Mouse (Mus musculus): ENCODE results near the gene Prpf3.
"Not testable (repeated sequence)": the region's sequence is repeated elsewhere in the genome, so short reads cannot be mapped to it uniquely, and the experiment has no call there.

Prpf3 gene

DNA sequence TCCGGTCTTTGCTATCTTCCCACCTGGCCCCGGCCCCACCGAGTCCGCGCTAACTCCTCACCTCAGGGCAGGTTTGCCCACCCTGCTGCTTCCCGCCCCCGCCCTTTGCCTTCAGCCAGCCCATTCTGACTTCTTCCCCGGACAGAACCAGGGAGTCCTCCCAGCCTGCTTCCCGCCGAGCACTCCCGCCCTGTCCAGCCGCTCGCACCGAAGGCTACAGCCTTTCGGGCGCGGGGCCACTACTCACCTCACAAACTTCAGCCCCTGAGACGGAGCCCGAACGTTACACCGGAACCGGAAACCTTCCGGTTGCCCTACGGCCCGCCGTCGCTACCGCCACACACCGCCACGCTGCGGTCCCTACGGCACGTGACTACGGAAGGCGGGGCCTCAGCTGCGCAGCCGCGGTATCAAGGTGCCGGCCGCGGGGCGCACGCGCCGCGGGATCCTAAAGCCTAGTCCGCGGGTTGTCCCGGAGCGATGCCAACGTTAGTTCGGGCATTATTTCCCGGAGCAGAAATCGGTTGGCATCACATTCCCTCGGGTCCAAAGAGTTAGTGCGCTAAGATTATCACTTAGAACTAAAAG, at the start of gene Prpf3:
Gene Prpf3 (minus strand): TSS at position 384 of the 588 bp plus-strand sequence.
- DNase-seq (ENCODE audit: extremely low spot score, low read depth, low spot score): peak; percentile 46

DNA sequence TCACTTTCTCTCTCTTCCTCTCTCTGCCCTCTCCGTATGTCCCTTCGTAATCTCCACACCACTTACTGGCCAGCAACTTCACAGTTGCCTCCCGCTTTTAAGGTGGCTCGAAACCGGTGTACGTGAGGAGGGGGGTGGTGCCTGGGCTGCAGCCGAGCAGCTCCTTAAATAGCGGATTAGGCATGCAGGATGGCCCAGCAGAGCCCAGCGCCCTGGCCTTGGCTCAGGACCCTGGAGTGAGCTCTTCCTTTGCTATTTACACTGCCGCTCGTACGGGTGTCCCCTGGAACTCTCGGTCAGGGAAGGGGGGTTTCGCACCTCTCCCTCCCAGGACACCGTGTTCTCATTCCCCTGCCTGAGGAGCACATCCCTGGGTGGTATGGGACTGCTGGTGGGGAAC, 48.9 kb upstream of the Prpf3 start, which contains the start of gene Car14:
Gene Car14 (minus strand): TSS at position 124 of the 400 bp plus-strand sequence.
- no peak for DNase-seq (ENCODE audit: extremely low spot score, low read depth, low spot score)

DNA sequence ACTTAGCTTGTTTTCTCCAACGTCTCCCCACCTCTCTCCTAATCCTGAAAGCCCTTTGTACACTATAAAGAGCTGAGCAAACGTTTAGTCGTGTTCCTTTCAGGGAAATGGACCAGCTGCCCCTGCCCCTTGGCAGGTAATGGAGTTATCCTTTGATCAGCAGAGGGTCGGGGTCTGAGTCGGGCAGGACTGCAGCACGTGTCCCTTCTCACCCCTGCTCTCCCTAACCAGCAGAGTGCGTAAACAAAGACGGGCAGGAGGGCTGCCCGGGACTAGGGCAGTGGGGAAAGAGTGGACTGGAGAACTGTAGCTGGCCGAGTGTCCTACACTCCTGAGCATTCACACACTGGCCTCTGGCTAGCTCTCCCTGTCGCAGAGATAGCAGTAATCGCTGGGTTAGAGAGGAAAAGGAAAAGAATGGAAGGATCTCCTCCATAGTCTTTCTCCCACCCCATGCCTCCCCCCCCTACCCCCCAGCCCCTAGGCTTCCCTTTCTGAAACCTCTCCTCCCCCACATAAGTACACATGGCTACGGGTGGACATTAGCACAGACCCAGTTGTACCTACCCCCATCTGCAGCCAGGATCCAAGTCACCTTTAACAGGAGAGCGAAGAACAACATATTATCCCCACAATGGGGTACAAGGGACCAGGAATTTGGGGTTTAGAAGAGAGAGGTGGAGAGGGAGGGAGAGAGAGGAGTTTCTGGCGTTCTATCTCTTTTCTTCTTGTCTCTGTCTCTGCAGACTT, 48.2 kb upstream of the Prpf3 start:
- no peak for DNase-seq (ENCODE audit: extremely low spot score, low read depth, low spot score)

DNA sequence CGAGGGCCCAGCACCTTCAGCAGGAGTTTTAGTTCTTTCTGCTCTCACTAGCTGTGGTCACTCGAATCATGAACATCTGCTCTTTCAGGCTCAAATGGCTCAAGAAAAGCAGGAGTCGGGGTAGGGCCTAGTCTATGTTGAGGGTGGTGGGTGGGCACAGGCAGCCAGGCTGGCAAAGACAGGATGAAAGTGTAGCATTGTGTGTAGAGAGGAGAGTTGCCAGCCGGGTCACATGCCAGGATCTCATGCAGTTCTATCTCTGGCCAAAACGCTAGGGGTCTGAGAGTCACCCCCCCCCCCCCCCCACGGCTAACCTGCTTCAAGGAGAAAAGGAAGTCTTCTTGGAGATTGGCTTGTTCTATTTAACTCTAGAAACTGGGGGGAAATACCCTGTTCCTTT, 47.0 kb upstream of the Prpf3 start:
- no peak for DNase-seq (ENCODE audit: extremely low spot score, low read depth, low spot score)

DNA sequence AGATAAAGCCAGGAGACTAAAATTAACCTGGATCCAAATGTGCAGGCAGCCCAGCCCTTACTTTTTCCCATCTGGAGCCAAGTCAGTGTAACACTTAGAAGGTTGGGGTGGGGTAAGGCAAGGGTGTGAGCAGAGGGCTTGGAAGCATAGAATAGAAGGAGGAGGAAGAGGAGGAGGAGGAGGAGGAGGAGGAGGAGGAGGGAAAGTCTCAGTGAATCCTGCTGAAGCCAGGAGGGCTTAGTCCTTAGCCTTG, 46.6 kb upstream of the Prpf3 start:
- no peak for DNase-seq (ENCODE audit: extremely low spot score, low read depth, low spot score)

DNA sequence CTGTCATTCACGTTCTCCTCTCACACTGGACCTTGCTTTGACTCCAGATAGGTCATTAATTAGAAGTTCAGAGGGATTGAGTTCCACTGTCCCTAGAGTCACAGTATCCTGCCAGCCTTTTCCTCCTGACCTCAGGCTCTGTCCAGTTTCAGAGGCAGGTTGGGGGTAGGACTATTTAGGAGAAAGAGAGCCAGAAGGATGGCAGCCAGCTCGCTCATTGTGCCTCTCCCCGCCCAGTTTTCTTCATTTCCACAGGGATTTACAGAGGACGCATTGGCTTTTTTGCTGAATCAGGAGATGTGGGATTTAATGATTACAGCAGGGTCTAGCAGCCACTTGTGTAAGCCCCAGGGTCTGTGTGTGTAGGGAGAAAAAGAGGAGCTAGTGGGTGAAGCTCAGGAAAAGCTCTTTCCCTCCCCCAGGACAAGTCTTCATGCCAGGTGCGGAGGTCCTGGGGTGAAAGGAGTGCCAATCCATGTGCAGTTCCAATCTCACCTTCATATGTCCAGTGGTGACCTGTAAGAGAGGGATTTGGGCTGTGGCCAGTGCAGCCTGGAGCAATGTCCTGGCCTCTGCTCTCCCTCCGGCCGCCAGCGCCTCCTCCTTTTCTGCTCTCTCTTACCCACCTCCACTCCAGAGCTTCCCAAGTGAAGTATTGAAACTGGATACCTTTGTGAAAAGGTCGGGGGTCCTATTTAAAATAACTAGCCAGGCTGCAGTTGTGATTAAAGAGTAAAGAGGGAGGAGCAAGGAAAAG, 46.1 kb upstream of the Prpf3 start:
- no peak for DNase-seq (ENCODE audit: extremely low spot score, low read depth, low spot score)

DNA sequence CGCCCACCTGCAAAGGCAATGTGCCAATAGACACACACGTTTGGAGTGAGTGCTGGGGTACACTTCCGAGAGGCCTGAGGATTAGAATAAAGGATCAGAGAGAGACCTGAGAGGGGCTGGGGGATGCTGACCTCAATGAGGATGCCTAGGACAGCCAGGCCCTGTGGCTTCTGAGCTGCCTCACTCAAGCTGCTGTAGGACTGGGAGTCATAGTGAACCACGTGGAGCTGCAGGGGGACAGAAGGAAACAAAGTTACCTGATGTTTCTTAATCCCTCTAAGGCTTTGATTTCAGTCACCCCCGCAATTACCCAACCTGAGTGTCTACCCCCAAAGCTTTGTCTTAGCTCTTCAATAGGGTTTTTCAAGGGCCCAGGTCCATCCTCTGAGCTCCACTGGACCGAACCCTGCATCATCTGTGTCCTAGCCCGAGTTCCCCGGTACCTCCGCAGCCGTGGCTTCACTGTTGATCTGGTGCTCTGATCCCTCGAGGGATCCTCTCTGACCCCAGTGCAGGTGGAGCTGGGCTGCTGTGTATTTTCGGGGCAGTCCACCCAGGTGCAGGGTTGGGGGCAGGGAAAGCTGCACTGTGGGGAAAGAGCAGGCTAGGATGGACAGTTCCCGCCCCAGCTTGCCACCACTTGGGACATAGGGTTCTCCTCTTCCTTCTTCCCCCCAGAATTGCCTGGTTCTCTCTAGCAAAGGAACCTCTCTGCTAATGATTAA, 44.3 kb upstream of the Prpf3 start:
- DNase-seq (ENCODE audit: extremely low spot score, low read depth, low spot score): no peak

DNA sequence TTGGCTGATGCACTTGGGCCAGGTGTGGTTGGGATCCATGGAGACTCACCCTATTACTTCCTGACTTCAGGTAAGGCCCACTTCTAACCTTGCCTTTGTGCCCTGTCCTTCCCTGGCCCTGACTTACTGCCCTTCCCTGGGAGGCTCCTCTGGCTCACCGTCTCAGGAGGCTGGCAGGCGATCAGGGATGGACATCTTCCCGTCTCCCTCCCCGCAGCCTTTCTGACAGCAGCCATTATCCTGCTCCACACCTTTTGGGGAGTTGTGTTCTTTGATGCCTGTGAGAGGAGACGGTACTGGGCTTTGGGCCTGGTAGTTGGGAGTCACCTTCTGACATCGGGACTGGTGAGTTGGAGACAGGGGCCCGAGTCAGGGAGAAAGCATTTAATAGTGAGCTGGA, 39.8 kb upstream of the Prpf3 start:
- not testable (repeated sequence) for DNase-seq (ENCODE audit: extremely low spot score, low read depth, low spot score)

DNA sequence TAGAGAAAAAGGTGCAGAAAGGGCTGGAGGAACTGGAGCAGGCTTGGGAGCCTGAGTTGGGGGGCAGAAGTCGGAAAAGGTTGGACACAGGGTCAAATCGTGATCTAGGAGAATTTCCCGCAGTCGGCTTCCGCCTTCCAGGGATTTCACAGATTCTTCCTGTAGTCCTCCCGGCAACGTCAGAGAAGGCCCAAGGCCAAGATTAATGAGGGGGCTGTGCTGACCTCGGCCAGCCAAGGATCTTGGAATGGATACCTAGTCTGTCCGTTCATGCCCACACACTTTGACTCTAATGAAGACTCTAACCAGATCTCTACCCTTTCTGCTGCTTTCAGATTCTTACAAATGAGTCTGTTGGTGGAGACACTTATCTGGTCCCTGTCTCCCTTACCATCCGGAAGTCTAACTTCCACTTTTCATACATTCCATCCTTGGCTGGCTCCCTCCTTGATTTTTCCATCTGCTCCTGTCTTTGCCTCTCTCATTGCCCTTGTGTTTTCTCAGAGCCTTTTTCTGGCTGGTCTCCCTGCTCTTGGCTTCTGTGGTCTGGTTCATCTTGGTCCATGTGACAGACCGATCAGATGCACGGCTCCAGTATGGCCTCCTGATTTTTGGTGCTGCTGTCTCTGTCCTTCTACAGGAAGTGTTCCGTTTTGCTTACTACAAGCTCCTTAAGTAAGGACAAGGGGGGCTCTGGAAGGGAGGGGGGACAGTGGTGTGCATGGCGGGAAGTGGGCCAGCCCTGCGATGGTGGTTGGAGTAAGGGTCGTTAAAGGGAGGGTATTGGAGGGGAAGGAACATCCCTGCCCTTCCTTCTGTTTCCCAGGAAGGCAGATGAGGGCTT, 38.9 kb upstream of the Prpf3 start:
- no peak for DNase-seq (ENCODE audit: extremely low spot score, low read depth, low spot score)

DNA sequence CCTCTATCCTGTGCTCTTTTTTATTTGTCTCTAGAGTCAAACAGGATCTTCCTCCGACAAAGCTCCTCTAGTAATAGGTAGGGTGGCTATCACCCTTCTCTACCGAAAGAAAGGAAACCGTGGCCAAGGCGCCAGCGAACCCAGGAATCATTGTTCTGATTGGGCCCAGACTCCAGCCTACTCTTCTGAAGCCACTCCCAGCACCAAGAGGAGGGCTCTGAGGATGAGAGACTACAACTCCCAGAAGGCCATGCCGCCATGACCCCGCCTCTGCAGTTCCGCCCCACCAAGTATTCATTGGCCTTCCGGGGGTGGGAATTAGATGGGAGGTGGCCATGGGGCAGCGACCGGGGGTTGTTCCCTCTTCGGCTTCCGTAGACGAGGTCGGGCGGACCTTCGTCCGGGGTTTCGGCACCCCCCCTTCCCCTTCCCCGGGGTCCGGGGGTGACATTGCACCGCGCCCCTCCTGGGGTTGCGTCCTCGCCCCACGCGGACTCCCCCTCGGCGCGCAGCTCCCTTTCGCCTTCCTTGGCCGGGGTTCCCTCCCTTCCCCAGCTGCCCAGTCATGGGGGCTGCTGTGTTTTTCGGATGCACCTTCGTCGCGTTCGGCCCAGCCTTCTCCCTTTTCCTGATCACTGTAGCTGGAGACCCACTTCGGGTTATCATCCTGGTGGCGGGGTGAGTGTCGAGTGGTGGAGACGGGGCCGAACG, 38.1 kb upstream of the Prpf3 start, which contains the start of gene Aph1a:
Gene Aph1a (plus strand): TSS at position 364 of the 711 bp plus-strand sequence.
- not testable (repeated sequence) for DNase-seq (ENCODE audit: extremely low spot score, low read depth, low spot score)

DNA sequence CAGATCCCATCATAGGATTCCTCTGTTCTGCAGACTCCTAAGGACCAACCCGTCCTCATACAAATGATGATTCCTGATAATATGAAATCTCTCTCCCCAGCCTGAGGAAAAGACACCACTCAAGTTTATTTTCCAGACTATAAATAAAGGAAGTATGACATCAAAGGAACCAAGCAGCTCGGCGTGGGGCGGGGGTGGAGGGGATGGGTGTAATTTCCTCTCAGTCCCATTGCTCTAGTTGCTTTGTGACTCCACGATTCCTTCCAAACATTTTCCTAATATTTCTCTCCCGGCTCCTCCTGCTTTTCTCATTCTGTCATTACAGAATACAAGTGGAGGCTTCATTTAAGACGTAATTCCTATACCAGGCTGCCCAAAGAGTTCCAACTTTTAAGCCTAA, 37.4 kb upstream of the Prpf3 start:
- DNase-seq (ENCODE audit: extremely low spot score, low read depth, low spot score): no peak

DNA sequence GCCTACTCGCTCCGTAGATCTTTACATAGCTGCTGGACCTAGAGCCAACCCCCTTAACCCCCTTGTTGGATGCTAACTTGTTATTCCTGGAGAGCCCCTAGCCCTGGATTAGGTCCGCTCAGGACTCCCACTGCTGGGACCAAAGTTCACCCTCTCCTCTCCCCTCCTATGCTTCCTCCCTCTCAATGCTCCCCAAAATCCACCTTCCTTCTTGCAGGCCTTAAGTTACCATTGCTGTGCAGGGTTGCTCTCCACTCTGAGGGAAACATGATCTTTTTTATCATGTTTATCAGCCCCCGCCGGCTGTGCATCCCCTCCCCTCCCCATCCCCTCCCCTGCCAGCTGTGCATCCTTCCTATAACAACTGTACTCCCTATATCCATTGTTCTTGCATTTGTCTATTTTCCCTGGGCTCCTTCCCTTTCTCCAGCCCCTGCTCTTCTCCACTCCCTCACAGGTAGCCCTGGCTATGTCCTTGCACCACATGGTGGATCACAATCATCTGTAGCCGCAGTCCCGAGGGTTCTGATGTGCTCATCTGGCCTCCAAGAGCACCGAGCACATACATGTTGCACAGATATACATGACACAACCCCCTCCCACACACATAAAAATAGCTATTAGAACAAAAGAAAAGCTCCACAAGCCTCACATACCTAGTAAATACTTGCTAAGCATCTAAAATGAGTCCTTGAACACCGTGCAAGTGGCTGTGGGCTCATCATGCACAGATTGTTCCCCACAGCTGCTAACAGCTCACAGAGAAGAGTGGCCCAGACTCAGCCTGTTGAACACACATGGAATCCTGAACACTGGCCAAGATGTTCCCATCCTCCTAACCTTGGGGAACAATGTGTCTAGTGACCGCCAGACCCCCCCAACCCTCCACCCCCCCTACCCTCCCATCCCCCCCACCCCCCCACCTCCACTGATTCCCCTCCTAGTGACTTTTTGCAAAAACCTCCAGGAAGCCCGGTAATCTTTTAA, 36.7 kb upstream of the Prpf3 start:
- no peak for DNase-seq (ENCODE audit: extremely low spot score, low read depth, low spot score)

DNA sequence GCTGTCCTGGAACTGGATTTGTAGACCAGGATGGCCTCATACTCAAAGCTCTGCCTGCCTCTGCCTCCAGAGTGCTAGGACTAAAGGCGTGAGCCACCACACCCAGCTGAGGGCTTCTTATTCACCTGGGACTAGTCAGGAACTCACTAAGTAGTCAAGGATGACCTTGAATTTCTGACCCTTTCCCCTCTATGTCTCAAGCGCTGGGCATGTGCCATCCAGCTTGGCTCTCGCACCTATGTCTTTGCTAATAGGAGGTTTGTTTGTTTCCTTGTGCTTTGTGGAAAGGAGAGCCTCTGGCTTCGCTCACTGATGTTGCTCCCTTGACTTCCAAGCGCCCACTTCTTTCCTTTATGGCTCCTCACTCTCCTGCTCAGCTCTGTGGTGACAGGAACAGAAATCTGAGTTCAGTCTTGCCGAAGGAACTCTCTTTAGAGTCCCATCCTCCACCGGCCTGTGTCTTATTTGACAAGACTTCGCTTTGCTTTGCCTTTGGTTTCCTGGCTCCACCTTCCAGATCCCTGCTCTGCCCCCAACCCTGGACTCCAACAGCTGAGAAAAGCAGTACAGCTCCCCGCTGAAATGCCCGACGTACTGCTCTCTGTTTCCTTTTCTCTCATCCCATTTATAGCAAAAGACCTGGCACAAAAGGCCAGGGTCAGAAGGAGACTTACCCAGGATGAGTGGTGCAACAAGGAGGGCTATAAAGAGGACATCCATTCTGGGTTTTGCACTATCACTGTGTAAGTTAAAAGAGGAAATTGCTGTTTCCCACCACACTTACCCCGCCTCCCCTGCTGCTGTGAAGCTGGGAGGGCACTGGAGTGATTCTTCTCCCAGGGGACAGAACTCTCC, 35.8 kb upstream of the Prpf3 start, which contains the start of gene BC028528:
Gene BC028528 (minus strand): TSS at position 795 of the 855 bp plus-strand sequence.
- DNase-seq (ENCODE audit: extremely low spot score, low read depth, low spot score): no peak

DNA sequence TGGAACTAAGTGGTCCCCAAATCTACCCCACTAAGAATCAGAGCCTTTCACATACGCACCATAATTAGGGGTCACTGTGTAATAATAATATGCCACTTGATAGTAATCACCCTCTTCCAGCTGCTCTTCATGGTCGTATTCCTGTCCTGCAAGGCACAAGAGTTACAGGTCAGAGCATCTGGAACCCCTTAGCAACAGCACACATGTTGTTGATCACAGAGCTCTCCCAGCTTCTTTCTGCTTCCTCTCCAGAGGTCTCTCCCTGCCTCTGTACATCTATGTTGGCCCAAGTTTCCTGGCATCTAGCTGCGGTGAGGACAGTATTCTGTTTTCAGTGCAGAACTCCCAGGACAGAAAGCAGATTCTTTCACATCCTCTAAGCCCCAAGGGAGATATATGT, 34.0 kb upstream of the Prpf3 start:
- DNase-seq (ENCODE audit: extremely low spot score, low read depth, low spot score): no peak

DNA sequence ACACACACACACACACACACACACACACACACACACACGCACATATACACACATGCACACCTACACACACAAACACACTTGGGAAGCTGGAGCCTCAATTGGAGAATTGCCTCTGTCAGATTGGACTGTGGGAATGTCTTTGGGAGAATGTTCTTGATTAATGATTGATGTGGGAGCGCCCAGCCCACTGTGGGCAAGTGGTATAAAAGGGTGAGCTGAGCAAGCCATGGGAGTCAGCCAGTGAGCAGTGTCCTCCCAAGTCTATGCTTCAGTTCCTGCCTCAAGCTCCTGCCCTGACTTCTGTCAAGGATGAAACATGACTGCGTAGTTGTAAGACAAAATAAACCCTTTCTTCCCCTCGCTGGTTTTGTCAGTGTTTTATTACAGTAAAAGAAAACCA, 31.9 kb upstream of the Prpf3 start:
- no peak for DNase-seq (ENCODE audit: extremely low spot score, low read depth, low spot score)

DNA sequence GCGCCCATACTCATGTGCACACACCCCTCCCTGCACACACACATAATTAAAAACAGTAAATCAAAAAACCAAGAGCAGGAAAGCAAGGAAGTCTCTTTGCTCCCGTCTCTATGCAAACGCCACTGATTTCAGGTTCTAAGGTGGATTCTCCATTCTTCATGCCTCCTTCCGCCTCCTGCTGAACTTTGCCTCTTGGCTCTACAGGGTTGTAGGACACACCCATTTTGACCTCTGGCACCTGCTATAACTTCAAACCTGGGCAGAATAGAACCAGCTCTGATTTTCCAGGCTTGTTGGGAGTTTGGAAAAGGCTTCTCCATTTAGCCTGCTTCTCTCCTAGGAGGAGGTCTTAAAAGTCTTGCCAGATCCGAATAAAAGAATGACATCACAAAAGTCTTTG, 28.7 kb upstream of the Prpf3 start:
- DNase-seq (ENCODE audit: extremely low spot score, low read depth, low spot score): no peak

DNA sequence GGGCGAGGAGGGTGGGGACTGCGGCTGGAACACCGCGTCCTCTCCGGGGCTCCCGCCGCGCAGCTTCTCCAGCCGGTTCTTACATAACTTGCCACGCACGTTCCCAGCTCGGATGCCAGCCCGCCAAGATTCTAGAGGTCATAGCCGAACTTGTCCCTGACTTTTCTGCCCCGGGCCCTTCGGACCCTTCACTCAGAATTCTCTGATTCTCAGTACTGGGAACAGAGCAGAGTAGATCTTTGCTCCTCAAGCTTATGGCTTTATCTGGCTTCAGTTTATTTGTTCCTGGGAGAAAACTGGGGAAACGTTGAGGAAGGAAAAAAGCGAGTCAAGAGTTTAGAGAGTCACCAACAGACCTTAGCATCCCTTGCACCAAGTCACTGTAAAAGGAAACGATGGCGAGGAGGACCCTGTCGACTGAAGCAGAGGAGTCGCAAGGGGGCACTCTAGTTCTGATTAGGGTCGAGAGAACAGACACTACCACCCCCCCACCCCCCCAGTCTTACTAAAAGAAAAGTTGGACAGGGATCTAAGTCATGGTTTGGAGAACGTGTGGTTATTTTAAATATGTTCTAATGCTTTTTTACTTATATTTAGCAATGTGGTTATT, 27.2 kb upstream of the Prpf3 start:
- no peak for DNase-seq (ENCODE audit: extremely low spot score, low read depth, low spot score)
